Mouse (Mus musculus): Measurements from ENCODE around the gene Nlgn2.
A peak's percentile ranks its signal among the peaks of the same experiment; 100 is the strongest.

Nlgn2 gene

DNA sequence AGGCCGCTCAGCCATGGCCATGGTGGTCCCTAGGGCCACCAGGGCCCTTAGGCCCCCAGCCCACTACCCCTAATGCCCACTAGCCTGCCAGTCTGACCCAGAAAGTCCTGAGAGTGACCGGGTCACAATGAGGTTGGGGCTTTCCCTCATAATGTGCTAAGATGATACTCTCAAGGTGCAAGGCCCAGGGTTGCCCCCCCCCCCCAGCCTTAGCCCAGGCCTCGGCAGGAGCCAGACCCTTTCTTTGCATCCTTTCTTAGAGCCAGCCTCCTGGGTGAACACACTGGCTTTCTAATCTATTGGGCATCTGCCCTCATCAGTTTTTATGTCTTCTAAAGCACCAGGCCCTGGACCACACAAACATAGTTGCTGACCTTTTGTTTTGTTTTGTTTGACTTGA lies 15.5 kb downstream of the Nlgn2 start, which contains the start of gene Spem1:
Gene Spem1 (minus strand): TSS at position 101 of the 400 bp plus-strand sequence.
- DNase-seq, result no peak

DNA sequence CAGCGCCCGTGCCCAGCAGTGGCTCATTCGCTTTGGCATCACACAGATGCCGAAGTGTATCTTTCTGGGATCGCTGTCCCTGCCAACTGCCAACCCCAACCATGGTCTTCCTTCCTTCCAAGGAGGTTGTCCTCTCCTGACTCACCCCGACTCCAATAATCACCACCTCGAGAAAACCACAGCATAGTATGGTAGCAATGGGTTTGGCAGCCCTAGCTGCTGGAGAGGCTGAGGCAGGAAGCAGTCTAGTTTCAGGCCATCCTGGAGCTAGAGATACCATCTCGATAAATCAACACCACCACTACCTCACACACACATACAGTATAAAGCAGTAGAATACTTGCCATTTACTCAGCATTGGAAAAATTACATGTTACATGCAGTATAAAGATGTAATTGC lies 18.7 kb downstream of the Nlgn2 start:
- DNase-seq, result no peak

DNA sequence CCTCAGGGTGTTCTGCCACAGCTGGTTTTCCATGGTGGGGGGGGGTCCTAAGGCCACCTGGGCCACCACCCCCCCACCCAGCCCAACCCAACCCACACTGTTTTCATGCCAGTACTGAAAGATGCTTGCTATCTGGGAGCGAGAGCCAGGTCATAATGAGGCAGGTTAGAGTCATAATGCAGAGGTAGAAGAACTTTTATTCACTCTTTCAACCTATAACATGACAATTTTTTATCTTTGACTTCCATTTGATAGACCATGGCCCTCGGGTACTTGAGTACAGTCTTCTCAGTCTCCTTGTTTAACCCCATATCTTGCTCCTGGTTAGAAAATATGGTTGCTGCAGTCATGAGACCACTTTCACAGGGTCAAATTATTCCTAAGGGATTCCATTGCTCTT lies 19.2 kb downstream of the Nlgn2 start, which contains the start of gene Spem2:
Gene Spem2 (minus strand): TSS at position 101 of the 400 bp plus-strand sequence.
- DNase-seq, result no peak

DNA sequence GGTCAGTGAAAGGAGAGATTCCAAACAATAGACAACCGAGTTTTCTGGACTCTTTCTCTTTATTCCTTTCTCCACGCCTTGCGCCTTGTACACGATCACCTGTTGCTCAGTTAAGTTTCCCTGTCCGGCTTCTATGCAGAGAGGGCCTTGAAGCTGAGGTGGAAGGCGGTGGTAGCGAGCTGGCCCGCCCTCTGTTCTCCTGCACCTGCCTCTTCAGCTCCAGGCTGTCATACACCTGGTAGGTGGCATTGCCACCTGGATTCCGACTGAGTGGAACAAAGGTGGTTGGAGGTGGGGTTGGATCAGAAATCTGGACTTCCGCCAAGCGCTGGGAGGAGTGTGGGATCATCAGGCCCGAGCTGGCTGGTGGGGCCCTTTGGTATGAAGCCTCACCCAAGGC lies 21.1 kb downstream of the Nlgn2 start:
- DNase-seq, result no peak

DNA sequence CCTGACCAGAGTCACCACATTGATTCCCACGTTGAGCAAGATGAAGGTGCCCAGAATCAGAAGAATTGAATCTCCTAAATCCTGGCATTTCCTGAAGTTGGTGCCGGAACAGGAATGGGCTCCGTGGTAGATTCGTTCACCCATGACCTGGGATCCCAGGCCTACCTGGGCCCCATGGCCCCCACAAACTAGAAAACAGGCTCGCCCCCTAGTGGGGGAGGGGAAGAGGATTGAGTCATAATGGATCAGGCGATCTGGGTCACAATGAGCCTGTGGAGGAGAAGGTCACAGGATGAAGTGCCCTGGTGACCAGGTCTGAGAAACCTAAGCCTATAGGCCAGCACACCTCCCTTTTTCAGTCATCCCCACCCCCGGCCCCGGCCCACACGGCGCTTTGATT lies 22.4 kb downstream of the Nlgn2 start, which contains the start of gene Gm39566:
Gene Gm39566 (minus strand): TSS at position 144 of the 400 bp plus-strand sequence.
- DNase-seq, result no peak

DNA sequence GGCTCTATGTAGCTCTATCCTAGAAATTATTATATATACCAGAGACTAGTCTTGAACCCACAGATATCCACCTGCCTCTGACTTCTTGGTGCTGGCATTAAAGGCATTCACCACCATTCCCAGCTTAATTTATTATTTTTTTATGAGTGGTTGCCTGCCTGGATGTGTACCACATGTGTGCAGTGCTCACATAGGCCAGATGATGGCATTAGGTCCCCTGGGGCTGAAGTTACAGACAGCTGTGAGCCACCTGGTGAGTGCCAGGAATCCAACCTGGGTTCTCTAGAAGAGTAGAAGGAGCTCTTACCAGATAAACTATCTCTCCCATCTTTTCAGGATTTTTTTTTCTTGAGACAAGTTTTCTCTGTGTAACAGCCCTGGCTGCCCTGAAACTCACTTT lies 27.3 kb downstream of the Nlgn2 start:
- no peak for DNase-seq

DNA sequence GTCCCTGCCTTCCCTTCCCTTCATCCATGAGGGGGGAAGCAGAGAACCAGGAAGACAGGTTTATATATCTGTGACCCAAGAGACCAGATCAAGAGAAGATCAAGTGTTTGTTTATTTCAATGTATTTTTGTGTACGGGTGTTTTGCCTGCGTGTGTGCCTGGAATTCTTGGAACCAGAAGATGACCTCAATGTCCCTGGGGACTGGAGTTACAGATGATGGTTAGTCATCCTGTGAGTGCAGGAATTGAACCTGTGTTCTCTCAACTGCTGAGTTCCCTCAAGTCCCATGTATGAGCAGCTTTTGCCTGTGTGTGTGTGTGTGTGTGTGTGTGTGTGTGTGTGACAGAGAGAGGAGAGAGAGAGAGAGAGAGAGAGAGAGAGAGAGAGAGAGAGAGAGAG lies 29.9 kb downstream of the Nlgn2 start:
- no peak for DNase-seq

DNA sequence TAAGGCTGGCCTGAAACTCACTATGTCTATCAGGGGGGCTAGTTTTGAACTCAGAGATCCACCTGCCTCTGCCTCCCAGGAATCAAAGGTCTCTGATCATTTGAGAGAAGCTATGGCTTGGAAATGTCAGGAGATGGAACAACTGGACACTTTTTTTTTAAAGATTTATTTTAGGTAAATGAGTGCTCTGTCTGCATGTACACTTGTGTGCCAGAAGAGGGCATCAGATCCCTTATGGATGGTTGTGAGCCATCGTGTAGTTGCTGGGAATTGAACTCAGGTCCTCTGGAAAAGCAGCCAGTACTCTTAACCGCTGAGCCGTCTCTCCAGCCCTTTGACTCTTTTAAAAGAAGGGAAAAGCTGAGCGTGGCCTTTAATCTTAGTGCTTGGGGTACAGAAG lies 31.2 kb downstream of the Nlgn2 start:
- DNase-seq, result no peak

DNA sequence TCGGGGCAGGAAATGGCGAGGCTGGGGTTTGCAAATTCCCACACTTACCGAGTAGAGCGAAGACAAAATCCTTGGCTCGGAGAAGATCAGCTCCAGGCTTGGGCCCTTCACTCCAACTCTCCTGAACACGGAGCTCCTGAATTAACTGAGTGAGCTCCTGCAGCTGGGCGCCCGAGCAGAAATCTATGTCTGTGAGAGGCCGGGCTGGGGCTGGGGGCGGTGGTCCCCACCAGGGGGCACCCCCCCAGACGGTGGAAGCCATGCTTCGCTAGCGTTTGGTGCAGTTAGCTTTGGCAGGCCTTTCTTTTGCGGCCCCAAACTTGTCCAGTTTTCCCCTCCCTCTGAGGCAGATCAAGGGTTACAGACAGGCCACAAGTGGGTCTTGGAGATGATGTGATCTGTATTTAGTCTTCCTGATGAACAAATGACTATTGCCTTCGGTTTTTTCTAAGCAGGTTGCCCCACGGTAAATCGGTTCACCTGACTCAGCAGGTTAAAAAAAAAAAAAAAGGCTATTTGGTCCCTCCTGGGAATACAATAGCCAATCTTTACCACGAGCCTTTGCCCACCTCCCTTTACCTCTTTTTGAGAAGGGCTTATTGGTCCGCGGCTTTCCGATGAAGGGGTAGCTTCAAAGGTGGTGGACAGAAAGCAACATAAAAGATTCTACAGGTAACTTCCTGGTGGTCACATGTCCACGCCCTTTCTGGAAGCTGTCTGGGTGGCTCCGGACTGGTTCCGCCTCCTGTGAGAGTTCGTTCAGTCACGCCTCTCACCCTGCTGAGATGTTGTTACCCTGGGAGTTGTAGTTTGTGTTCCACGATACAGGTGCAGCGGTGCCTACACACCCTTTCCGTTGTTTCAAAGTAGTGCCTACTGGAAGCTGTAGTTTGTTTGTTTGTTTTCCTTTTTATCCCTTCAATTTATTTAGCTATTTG lies 32.3 kb downstream of the Nlgn2 start, which contains the start of gene Tmem102:
Gene Tmem102 (minus strand): TSS at position 653 of the 938 bp plus-strand sequence.
- DNase-seq, result no peak

DNA sequence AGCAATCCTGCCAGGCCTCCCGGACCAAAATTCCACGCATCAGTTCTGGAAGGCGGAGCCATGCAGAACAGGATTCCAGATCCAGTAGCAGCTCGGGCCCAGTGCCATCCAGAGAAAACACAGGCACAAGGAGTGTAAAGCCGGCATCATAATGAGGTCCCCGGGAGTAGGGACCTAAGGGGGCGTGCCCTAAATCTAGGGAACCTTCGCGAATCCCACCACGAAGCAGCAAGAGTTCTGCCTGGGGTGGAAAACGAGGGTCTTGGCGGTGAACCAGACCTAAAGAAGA lies 33.0 kb downstream of the Nlgn2 start:
- DNase-seq, result no peak

DNA sequence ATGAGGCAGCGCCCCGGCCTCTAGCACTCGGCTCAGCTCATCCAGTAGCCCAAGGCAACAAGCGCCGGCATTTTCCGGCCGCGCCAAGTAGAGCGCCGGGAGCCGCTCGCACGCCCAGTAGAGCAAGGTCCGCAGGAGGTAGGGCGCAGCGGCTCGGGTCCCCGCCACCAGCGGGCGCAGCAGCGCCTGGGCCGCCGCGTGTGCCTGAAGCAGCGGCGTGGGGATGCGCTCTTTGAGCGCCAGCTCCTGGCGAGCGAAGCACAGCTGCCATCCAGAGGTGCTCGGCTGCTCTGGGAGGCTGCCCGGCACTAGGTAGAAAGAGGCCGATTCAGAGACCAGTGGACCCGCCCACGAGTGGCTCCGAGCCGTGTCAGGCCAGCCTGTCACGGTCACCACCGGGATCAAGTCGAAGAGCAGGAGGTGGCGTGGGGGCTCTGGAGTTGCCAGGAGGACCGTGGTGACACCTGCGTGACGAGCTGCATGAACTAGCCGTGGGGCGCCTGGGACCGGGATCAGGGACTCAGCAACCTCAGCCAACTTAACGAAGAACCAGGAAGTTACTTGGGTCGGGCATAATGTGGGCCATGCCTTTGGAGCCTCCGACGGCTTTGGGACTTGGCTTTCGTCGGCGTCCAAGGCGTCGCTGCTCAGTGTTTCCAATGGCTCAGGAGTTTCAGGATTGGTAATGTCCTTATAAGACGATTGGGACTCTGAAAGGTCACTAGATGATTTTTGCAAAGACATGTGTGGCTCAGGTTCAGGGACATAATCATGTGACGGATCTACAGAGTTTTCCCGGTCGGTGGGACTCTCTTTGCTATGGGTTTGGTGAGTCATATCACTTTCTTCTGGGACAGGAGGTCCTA lies 33.6 kb downstream of the Nlgn2 start:
- peak; percentile 50 to 65 for DNase-seq

DNA sequence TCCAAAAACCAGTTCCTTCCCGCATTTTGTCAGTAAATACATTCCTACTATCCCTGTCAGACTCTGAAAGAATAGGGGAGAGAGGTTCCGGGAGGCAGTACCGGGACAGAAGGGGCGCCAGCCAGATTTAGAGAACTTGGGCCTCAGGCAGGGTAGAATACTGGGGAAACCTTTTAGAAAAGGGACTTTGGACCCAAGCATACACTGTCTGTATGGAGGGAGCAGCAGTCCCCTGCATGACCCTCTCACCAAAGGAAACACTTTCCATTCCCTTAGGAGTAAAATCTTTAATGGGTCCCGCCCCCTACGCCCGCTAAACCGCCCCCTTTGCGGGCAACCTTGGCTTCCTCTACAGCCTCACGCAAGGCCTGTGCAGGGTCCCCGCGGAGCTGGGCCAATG lies 34.3 kb downstream of the Nlgn2 start:
- peak in 1 of 2 experiments; percentile 31 for DNase-seq

DNA sequence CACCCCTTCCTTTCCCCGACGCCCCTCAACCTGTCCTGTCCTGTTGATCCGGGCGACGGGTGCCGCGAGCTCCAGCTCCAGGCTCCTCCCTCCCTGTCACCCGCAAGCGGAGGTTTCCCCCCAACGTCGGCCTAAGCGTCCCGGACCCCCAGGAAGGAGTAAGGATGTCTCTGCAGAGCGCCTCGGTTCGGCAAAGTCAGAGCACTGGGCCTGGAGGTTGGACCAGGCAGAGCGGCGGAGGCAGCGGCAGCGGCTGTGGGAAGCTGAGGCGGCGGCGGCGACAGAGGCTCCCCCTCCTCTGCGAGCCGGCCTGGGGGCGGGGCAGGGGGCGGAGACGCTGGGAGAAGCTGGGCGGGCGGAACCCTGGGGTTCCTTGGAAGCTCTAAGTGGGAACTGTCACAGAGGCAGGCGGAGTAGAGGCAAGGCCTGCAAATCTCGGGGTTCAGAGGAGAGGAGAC lies 34.9 kb downstream of the Nlgn2 start:
- DNase-seq, result peak; percentile 58 to 64

DNA sequence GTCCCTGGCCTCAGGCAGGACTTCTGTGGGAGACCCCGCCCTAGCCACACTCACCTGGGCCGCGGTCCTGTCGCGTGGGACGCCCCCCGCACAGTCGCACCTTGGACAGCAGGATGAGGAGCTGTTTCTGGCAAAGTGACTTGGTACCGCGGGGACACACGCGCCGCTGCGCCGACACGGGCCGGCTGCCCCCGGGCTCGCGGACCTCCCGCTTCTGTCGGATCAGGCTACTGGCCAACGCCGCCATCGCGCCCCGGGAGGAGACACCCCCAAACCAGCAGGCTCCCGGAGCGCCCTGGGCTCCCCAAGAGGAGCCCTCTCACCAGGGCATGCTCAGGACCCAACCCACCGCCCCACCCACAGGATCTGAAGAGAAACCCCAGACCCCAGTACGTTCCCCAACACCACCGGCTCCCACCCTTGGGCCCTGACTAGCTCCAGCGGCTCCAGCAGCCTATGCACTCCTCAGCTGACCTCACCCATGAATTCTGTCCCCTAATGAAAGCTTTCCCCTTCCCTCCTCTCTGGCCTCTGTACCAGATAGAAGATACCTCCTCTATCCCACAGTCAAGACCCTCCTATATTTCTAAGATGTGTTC lies 36.1 kb downstream of the Nlgn2 start, which contains the start of gene Fgf11:
Gene Fgf11 (minus strand): TSS at position 479 of the 599 bp plus-strand sequence.
- peak in 1 of 2 experiments; percentile 19 for DNase-seq

DNA sequence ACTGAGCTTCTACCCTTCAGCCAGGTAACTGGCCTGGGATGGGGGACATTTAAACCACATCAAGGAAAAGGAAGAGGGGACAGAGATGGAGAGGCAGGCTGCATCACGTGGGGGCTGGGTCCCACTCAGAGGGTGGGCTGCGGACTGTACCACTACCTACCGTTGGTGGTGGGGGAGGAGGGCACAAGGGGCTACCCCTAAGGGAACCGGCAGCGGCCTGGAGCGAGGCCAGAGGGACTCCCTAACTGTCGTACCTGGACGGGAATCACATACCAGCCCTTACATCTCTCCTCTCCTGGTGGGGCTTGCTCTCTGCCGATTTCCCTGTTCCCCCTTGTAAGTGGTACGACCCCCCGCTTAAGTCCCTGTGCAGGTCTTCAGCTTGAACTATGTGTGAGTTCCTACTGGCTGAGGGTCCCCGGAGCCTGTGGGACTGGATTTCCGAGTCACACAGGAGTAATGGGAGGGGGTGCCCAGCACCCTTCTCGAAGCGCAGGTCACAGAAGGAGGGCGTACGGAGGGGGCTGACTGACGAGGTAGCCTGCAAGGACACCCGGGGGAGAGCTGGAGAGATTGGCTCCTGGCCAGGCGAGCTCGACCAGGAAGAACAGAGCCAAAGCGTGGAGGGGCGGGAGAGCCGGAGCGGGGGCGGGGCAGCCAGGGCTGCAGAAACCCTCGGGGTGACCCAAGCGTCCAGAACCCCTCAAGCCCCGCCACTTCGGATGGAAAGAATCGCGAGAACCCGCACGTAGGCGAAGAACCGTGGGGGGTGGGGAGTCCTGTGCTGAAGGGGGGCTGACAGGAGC lies 37.0 kb downstream of the Nlgn2 start:
- DNase-seq, result peak in 1 of 2 experiments; percentile 35

DNA sequence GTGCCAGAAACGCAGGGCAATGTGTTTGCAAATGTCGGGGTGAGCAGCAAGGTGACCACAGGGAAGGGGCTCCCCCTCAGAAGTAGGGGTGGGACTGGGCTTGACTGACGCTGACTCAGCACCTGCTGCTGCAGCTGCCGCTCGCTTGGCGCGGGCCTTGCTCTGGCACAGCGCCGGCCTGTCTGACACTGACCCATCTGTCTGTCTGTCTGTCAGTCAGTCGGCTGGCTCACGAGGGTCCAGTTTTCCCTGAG lies 37.5 kb downstream of the Nlgn2 start:
- peak in 1 of 2 experiments; percentile 30 for DNase-seq

DNA sequence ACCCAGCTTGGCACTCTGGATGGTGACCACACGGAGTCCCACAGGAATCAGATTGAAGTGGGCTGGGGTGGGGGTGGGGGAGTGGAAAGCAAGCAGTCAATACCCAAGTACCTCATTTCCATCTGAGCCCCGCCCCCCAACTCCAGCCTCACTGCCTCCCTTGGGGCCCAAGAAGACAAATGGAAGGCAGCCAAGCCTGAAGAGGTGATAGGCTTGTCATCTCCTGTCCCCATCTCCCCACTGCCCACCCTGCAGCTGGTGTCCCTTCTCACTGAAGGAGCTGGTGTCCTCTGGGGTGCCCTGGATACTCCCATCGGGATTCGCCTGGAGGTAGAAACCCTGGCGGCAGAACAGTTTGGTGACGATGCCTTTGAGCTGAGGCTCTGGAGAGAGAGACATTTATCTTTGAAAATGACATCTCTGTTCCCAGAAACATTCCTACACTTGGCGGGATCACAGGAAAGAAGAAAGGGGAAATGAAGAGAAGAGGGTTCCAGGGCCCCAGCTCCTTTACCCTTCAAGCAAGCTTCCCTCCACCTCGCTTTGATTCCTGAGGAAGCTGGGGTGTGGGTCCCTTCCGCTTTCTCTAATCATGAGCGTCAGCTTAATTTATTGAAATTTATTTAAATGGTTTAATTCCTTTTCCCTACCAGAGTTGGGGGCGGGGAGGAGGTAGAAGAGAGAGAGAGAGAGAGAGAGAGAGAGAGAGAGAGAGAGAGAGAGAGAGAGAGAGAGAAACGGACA lies 38.0 kb downstream of the Nlgn2 start:
- DNase-seq, result no peak

DNA sequence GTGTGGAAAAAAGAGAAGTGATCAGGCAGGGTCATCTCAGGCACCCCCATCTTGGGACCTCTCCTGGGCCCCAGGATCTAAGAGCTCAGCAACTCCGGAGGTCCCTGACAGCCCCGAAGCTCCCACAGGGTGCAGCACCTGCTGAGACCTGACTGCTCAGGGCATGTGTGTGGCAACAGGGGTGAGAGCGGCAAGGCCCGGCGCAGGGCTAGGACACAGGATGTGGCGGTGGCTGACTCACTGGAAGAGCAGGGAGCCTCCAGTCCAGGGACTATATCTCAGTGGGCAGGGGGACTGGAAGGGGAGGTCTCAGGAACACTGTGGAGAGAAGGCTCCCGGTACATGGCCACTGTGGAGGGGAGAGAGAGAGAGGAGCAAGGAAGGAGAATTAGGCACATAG lies 39.7 kb downstream of the Nlgn2 start:
- DNase-seq, result no peak

DNA sequence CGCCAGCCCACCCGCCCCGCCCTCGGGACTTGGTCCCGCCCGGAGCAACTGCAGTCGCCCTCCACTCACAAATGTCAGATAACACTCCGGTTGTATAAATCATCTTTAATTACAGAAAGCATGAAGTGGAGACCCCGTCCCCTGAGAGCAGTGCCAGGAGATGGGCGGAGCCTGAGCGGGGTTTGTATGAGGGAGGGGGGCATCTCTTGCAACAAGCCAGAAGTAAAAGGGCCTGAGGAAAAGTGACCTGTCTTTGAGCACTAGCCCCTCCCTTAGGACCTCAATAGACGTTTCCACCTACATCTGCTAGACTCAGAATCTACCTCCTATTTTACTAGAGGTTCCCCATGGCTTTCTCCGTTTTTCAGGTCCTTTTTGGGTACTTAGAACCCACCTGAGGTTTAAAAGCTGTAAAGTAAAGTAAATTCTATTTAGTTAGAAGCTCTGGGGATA lies 41.6 kb downstream of the Nlgn2 start:
- DNase-seq, result no peak

DNA sequence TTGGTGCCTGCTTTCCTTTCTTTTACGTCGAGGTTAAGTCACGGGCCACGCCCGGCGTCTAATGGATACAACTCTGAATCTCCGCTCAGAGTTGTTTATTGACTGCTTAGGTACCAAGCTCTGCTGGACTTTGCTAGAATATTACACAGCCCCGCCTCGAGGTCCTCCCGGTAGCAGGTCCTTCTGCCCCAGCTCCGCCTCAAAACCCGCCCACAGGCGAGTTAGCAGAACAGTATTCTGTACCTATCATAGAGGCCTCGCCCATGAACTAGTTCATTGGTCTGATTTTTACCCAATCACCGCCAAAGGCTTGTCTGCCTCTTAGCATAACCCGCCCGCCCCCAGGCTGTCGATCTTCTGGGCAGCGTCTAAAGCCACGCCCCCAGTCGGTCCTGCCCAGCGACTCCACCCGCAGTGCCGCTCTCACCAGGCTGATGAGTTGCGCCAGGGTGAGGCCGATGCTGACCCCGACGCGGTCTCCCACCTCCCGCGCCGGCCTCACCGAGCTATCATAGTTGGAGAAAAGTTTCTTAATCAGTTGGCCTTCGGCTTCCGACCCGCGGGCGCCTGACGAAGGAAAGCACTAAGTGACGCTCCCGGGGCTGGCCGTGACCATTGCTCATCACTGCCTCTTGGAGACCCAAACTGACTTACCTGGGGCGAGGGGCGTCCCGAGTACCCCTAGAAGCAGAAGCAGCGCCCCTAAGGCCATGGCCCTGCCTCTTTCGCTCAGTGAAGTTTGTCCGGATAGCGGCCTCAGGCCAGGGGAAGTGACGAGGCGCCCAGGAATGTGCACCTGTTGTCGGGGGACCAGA lies 42.2 kb downstream of the Nlgn2 start, which contains the start of gene Chrnb1:
Gene Chrnb1 (minus strand): TSS at position 776 of the 815 bp plus-strand sequence.
- peak; percentile 87 to 94 for DNase-seq
